In the genomic region with DNA sequence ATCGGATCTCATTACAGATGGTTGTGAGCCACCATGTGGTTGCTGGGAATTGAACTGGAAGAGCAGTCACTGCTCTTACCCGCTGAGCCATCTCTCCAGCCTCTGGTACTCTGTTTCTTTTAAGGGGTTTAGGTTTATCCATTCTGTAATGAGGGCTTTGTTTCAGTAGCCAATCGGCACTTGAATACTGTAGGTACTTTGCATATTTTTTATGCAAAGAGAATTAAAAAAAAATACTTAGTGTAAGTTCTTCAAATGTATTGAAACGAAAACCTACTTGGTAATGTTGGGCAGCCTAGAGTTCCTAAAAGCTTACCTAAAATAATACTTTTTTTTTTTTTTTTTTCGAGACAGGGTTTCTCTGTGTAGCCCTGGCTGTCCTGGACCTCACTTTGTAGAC, we compare ENCODE assay signal across 24 mouse cellular contexts. TPM values are rescaled to one million over a fixed set of nuclear protein-coding genes. Genes with fewer than 3 reads are reported as not detected.
"Had no signal": no experiment of that assay in that cellular context is flagged by ENCODE, and none has a peak within 500 bp of the region (broad histone marks: within the 10 kb centered on the region; RNA-seq: fewer than 3 reads in every experiment).

No protein-coding gene starts in this region.

- DNase-seq: gastrocnemius, adult 2 months; gastrocnemius, postnatal 10 days; gastrocnemius, postnatal 25 days; heart, adult 18-20 months; heart, postnatal 10 days; heart, postnatal 4 days; kidney, adult 18-20 months; kidney, adult 8-10 months; kidney, postnatal 10 days; kidney, postnatal 25 days; kidney, postnatal 4 days; liver had no signal

- H3K4me1 ChIP-seq: heart, embryonic 10.5 days; heart, embryonic 12.5 days; hindbrain, embryonic 10.5 days; hindbrain, embryonic 12.5 days; intestine, embryonic 15.5 days; limb, embryonic 10.5 days; limb, embryonic 12.5 days had no signal

- H3K27ac ChIP-seq: gastrocnemius, adult 2 months; heart, embryonic 10.5 days; hindbrain, embryonic 10.5 days; hindbrain, embryonic 12.5 days; hindbrain, embryonic 14.5 days; intestine, embryonic 15.5 days; layer of hippocampus, adult 2 months; left cerebral cortex, adult 2 months; limb, embryonic 10.5 days; limb, embryonic 12.5 days had no signal

- H3K27me3 ChIP-seq: heart, embryonic 12.5 days; hindbrain, embryonic 12.5 days; intestine, embryonic 15.5 days; limb, embryonic 12.5 days had no signal

- H3K9me3 ChIP-seq: heart, embryonic 10.5 days; heart, embryonic 12.5 days; hindbrain, embryonic 10.5 days; hindbrain, embryonic 12.5 days; intestine, embryonic 15.5 days; limb, embryonic 10.5 days; limb, embryonic 12.5 days had no signal

- H3K4me3 ChIP-seq: gastrocnemius, adult 2 months; heart, embryonic 10.5 days; heart, embryonic 12.5 days; hindbrain, embryonic 10.5 days; hindbrain, embryonic 12.5 days; intestine, embryonic 15.5 days; layer of hippocampus, adult 2 months; left cerebral cortex, adult 2 months; limb, embryonic 10.5 days; limb, embryonic 12.5 days had no signal

- H3K9ac ChIP-seq: heart, embryonic 12.5 days; hindbrain, embryonic 12.5 days; hindbrain, embryonic 14.5 days; intestine, embryonic 15.5 days; limb, embryonic 12.5 days had no signal

RNA-seq across cellular contexts. Expression of a gene that starts 30.2 kb away (rescaled TPM):
- total RNA-seq: gastrocnemius, adult 2 months; gastrocnemius, postnatal 10 days; gastrocnemius, postnatal 25 days; granulocyte monocyte progenitor cell, adult 5-6 weeks; heart, postnatal 10 days; heart, postnatal 25 days; heart, postnatal 4 days had no signal
